Mouse (Mus musculus) splenic B cell, adult 2 months (primary cell): ENCODE measurements around the gene Inca1.

Experiments
- DNase-seq: peaks from one replicate; pipeline ENCODE4 v3.0.0-alpha.2; 2011; ENCODE audit warnings: low read depth, low spot score
- H3K27me3 ChIP-seq: 2 replicates; pipeline ENCODE4 v1.6.1; 2012; ENCODE audit warnings: mild to moderate bottlenecking, low read length, moderate library complexity, mixed read lengths; ENCODE audit not compliant: control insufficient read depth, poor library complexity, insufficient read depth, severe bottlenecking
- H3K36me3 ChIP-seq: 2 replicates; pipeline ENCODE4 v1.6.1; 2012; ENCODE audit warnings: mild to moderate bottlenecking, low read length, moderate library complexity, mixed read lengths; ENCODE audit not compliant: control insufficient read depth, poor library complexity, insufficient read depth, severe bottlenecking

Inca1 gene

DNA sequence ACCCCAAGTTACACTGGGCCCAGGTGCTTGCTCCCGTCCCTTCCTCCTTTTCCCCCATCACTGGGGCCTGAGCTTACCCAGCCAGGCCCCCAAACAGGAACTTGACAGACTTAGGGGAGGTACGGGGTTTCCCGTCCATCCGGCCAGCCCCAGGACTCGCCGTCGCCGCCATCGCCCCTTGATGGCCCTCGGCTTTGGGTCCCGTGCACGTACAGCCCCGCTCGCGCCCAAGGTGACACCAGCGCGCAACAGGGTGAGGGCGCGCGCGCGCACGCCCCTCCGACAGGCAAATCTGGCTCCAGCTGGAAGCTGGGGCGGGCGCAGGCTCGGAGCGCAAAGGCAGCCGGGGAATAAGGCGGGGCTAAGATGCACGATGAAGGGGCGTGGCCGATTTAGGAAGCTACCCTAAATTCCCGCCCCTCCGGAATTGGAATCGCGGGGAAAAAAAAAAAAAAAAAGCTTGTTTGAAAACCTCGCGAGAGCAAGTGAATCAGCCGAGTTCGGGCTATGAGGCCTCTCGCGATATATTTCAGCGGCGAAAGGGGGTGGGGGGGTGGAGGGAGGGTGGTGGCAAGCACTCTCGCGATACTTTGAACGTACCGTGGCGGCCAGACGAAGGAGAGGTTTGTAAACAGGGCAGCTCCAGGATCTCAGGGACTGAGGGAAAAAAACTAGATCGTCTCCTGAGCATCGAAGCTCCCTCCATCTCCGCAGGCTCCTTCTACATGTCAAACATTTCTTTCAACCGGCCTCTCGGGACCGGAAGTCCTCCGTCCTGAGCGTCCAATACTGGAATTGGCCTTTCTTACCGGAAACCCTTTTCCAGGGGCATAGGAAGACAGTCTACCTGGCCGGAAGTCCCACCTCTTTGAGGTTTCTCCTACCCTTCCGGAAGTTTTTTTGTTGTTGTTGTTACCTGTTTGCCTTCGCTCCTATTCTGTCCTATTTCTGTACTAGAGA lies 53.0 kb downstream of the Inca1 start, which contains the start of the genes Rnf167 and Slc25a11:
TSS of gene Rnf167 (plus strand) at position 545 of the 960 bp plus-strand sequence.
TSS of gene Slc25a11 (minus strand) at position 789 of the 960 bp plus-strand sequence.
- Histone ChIP-seq H3K36me3 (peaks cover 13% of the 10 kb centered on the region), H3K27me3 (no peaks in the 10 kb centered on the region)
- DNase-seq: peak; percentile 98

DNA sequence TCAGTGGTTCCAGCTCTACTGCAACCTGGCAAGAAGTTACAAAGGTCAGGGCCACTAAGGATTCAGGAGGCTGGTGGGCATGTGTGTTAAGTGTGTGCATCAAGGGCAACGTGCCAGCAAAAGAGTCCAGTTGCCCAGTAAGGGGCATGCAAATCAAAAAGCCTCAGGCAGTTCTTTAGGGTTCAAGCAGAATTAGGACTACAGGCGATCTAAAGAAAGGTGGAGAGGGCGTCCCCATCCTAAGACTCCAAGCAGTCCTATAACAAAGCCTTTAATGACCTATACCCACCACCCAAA lies 53.7 kb downstream of the Inca1 start:
- DNase-seq: no peak
- Histone ChIP-seq H3K27me3 (no peaks in the 10 kb centered on the region), H3K36me3 (peaks cover 10% of the 10 kb centered on the region)

DNA sequence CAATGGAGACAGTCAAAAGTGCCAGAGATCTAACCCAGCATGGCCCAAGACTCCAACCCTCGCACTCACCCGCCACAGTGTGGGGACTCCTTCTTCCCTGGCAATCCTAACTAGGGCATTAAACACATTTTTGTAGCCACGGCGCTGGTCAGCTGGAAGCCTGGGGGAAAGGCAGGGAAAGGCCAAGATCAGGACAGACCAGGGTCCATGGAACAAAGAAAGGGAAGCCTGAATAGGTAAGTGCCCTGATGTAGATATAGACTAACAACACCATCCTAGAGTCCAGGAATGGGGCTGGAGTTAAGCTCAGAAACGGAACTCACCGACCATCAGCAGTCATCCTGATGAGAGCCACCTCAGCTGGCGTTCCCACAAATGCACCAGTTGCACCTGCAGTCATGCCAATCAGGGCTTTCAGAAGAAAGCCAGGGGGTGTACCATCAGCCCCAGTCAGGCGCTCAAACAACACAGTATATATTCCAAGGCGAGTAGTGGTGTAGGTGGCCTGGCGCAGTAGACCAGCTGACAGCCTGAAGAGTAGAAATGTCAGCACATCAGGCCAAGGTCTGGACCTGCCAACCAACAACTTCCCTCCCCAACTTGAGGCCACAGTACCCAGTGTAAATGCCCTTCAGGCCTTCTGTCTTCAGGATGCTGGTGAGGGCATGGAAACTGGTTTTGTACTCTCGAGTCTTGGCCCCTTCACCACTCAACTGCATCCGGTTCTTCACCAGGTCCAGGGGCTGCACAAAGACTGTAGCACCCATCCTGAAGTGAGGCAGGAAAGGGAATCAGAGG lies 54.3 kb downstream of the Inca1 start:
- no peak for DNase-seq
- Histone ChIP-seq H3K36me3 (peaks cover 6% of the 10 kb centered on the region; the same call in 1 of the 2 replicates), H3K27me3 (no peaks in the 10 kb centered on the region)

DNA sequence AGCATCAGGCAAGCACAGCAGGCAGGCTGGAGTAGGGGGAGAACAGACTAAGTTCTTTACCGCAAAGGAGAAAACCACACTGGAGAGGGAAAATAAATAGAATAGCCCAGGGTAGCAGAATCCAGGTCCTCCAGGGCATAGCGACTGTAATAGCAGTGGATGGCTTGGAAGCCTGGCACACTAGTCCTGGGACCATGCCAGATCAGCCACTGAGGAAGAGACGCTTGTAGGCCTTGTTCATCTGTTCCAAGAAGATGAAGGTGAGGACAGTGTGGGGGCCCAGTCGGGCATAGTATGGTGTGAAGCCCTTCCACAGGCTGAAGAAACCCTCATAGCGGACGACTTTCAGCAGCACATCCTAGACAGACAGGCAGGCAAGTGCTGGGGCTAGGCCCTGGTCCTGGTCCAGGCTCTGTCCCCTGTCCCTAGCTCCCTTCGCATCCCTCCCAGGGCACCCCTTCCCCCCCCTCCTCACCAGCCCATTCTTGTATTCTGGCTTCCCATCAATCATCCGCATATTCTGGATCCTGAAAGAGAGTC lies 55.3 kb downstream of the Inca1 start:
- Histone ChIP-seq H3K27me3 (no peaks in the 10 kb centered on the region), H3K36me3 (peaks cover 6% of the 10 kb centered on the region; the same call in 1 of the 2 replicates)
- DNase-seq: no peak

DNA sequence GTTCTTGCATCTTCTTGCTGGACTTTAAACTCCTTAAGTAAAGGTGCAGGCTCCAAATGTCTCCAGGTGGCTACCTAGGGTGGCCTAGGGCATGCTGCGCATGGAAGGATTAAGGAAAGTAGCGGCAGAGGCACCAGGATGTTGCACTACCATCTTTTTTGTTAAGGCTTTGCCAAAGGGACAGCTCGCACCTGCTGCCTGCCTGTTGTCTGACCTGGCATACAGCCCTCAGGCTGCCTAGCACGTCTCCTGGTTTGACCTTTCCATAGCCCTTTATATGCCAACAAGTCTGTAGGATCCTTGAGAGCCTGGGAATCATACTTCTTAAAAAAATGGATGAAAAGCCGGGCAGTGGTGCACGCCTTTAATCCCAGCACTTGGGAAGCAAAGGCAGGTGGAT lies 56.9 kb downstream of the Inca1 start:
- no peak for DNase-seq
- Histone ChIP-seq H3K27me3 (no peaks in the 10 kb centered on the region), H3K36me3 (peaks cover 6% of the 10 kb centered on the region; the same call in 1 of the 2 replicates)

DNA sequence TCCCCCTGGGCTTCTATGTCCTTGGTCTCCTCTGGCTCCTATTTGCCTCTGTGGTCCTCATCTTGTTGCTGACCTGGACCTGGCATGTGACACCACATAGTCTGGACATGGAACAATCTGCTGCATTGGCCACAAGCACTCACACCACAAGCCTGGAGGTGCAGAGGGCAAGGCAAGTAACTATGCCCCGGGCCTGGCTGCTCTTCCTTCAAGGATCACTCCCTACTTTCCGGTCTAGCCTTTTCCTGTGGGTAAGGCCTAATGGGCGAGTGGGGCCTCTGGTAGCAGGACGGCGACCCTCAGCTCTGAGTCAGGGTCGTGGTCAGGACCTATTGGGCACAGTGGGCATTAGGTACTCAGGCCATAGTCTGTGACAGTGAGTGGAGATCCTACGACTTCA lies 58.7 kb downstream of the Inca1 start:
- Histone ChIP-seq H3K36me3 (peaks cover 6% of the 10 kb centered on the region; the same call in 1 of the 2 replicates), H3K27me3 (no peaks in the 10 kb centered on the region)
- DNase-seq: no peak

DNA sequence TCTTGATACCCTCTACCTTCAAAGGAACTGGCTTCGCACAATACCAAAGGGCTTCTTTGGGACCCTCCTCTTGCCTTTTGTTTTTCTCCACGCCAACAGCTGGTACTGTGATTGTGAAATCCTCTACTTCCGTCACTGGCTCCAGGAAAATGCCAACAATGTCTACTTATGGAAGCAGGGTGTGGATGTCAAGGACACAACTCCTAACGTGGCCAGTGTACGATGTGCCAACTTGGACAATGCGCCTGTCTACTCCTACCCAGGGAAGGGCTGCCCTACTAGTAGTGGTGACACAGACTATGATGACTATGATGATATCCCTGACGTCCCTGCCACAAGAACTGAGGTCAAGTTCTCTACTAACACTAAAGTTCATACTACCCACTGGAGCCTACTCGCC lies 60.0 kb downstream of the Inca1 start:
- DNase-seq: no peak
- Histone ChIP-seq H3K27me3 (no peaks in the 10 kb centered on the region), H3K36me3 (peaks cover 6% of the 10 kb centered on the region; the same call in 1 of the 2 replicates)

DNA sequence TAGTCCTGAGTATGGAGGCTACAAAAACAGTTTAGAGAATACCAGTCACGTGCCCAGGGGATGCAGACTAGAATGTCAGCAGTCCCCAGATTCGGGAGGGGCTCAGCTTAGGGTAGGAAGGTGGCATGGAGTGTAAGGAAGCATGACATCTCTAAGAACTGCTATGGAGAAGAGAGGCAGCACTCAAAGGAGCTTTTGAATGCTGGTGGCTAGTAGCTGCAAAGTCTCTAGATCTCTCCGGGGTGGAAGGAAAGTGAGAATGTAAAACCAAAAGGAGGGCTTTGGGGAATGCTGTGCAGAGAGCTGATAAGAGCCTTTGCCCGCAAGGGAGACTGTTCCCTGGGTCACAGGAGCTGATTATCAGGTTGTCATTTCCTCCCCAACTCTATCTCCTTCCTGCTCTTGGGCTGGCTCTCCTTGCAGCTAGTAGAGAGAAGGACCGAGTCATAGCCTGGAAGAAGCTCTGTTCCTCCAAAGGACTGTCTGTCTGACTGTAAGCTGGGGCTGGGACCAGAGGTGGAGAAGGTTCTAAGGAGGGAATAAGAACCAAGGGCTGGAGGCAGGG lies 61.2 kb downstream of the Inca1 start, which contains the start of gene Gp1ba:
TSS of gene Gp1ba (plus strand) at position 409 of the 565 bp plus-strand sequence.
- no peaks in the 10 kb centered on the region for H3K27me3 ChIP-seq
- no peak for DNase-seq

More for the DNA sequence above, 61.2 kb downstream of the Inca1 start, which contains the start of gene Gp1ba:
- 0 out of 2 replicates have a peak, but pooled peaks cover 2% of the 10 kb centered on the region for H3K36me3 ChIP-seq
